Mouse (Mus musculus) heart, postnatal 0 days (tissue): Measurements from ENCODE around the gene Nim1k. TPM values are rescaled to one million over a fixed set of nuclear protein-coding genes. Genes with fewer than 3 reads are reported as not detected.

Experiments used
- ATAC-seq: fragments of 200-750 bp; cut with Nextera tagmentation; 2 replicates; pipeline ENCODE4 v1.8.0; 2017; ENCODE audit warnings: low read depth, moderate number of reproducible peaks, moderate library complexity; ENCODE audit not compliant: insufficient read depth
- DNase-seq: peaks from one replicate; pipeline ENCODE4 v3.0.0-alpha.2; 2016; ENCODE audit warnings: low spot score
- H3K27ac ChIP-seq: fragments of 300-500 bp; sonication (generic); 2 replicates; pipeline ENCODE4 v1.5.1; 2014; ENCODE audit warnings: low read depth, mild to moderate bottlenecking
- H3K27me3 ChIP-seq: fragments of 300-500 bp; sonication (generic); 2 replicates; pipeline ENCODE4 v1.6.1; 2014; ENCODE audit warnings: low read length, mixed read lengths; ENCODE audit not compliant: control insufficient read depth, insufficient read depth
- H3K36me3 ChIP-seq: fragments of 300-500 bp; sonication (generic); replicated peaks from 2 replicates; pipeline ENCODE4 v1.6.1; 2014; ENCODE audit warnings: low read length, mixed read lengths; ENCODE audit not compliant: control insufficient read depth, insufficient read depth
- H3K4me1 ChIP-seq: fragments of 300-500 bp; sonication (generic); 2 replicates; pipeline ENCODE4 v1.6.1; 2014; ENCODE audit warnings: antibody characterized with exemption; ENCODE audit not compliant: control insufficient read depth, insufficient read depth
- H3K4me2 ChIP-seq: fragments of 300-500 bp; sonication (generic); 2 replicates; pipeline ENCODE4 v1.6.1; 2014; ENCODE audit warnings: low read depth, mild to moderate bottlenecking, low read length, moderate library complexity
- H3K4me3 ChIP-seq: fragments of 300-500 bp; sonication (generic); 2 replicates; pipeline ENCODE4 v1.5.1; 2014; ENCODE audit warnings: low read depth, low read length
- H3K9ac ChIP-seq: fragments of 300-500 bp; sonication (generic); replicated peaks from 2 replicates; pipeline ENCODE4 v1.6.1; 2014; ENCODE audit warnings: low read depth, low read length, mixed read lengths
- H3K9me3 ChIP-seq: fragments of 300-500 bp; sonication (generic); replicated peaks from 2 replicates; pipeline ENCODE4 v1.6.1; 2016; ENCODE audit warnings: low read length; ENCODE audit not compliant: control insufficient read depth
- CTCF ChIP-seq: IDR thresholded peaks from 2 replicates; pipeline ENCODE4 v1.5.1; 2016; ENCODE audit warnings: antibody characterized with exemption, control low read depth, low read depth
- EP300 ChIP-seq: IDR thresholded peaks from 2 replicates; pipeline ENCODE4 v1.6.1; 2016; ENCODE audit warnings: antibody characterized with exemption, low read depth
- WGBS: fragments of 180-500 bp; shearing (Covaris S2); extraction: QIAGEN DNeasy Blood & Tissue Kit; methylation state at CpG from one replicate; pipeline ENCODE4 v1.1.7; 2014; 5-methylcytosine and 5-hydroxymethylcytosine counted together
- polyA plus RNA-seq: library from polyadenylated mRNA; unstranded; fragments of >200 nt; fragmentation: Nextera tagmentation; extraction: Ambion mirVana; gene quantifications from 2 replicates; pipeline ENCODE4 v1.2.1, GENCODE M21; 2015
- total RNA-seq: library from RNA; depleted of rRNA; stranded (reverse); fragments of >200 nt; gene quantifications from 2 replicates; pipeline ENCODE4 v1.2.3, GENCODE M21; 2014; ENCODE audit warnings: low replicate concordance

Gene Nim1k
- total and polyA plus RNA-seq, 2 experiments from 2014 or later: 0.67 to 1.5 TPM

DNA sequence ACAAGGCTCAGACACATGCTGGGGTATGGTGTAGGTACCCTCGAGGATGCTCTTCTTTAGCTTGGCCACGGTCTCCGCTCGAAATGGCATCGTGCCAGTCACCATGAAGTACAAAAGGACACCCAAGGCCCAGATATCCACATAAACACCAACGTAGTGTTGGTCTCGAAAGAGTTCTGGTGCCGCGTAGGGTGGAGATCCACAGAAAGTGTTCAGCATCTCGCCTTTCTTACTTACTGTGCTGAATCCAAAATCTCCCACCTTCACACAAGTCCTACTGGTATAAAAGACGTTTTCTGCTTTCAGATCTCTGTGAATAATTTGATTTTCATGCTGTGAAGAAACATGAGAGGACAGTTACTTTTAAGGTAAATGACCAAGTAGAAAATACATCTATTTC, 43.2 kb downstream of the Nim1k start:
- H3K36me3 ChIP-seq: peaks cover 8% of the 10 kb centered on the region; the same call in 1 of the 2 replicates
- WGBS: 85% methylated on average over 11 of the region's 11 CpGs
- no peak for DNase-seq
- no peak overlapping the region for H3K27ac ChIP-seq
- H3K4me3 ChIP-seq: no peak overlapping the region
- H3K4me2 ChIP-seq: no peak overlapping the region
- no peak for ATAC-seq
- H3K4me1 ChIP-seq: peaks cover 6% of the 10 kb centered on the region
- TF ChIP-seq EP300 (no peak), CTCF (no peak)
- no peak overlapping the region for H3K9ac ChIP-seq
- no peaks in the 10 kb centered on the region for H3K9me3 ChIP-seq
- no peaks in the 10 kb centered on the region for H3K27me3 ChIP-seq

DNA sequence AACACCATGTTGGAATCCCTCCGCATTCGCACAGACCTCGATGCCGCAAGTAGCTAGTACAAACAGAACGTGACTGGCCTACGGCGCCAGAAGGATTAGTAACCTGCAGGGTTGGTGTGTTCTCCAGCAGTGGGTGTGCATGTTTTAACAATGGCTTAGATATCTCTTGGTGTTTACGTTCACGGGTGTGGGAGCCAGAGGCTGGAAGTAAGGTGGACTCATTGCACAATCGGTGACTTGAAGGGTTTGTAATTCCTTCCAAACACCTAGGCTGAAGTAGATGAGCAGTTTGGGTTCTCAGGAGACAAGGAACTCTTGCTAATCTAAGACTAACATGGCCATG, 45.4 kb downstream of the Nim1k start:
- ATAC-seq (no peak), DNase-seq (no peak)
- H3K9me3 ChIP-seq: no peaks in the 10 kb centered on the region
- no peak overlapping the region for H3K4me3 ChIP-seq
- no peak overlapping the region for H3K4me2 ChIP-seq
- peaks cover 23% of the 10 kb centered on the region for H3K36me3 ChIP-seq
- no peak for TF ChIP-seq CTCF
- TF ChIP-seq EP300: no peak
- H3K27me3 ChIP-seq: no peaks in the 10 kb centered on the region
- no peak overlapping the region for H3K27ac ChIP-seq
- peaks cover 6% of the 10 kb centered on the region for H3K4me1 ChIP-seq
- WGBS: 93% methylated on average over 10 of the region's 10 CpGs
- H3K9ac ChIP-seq: no peak overlapping the region

DNA sequence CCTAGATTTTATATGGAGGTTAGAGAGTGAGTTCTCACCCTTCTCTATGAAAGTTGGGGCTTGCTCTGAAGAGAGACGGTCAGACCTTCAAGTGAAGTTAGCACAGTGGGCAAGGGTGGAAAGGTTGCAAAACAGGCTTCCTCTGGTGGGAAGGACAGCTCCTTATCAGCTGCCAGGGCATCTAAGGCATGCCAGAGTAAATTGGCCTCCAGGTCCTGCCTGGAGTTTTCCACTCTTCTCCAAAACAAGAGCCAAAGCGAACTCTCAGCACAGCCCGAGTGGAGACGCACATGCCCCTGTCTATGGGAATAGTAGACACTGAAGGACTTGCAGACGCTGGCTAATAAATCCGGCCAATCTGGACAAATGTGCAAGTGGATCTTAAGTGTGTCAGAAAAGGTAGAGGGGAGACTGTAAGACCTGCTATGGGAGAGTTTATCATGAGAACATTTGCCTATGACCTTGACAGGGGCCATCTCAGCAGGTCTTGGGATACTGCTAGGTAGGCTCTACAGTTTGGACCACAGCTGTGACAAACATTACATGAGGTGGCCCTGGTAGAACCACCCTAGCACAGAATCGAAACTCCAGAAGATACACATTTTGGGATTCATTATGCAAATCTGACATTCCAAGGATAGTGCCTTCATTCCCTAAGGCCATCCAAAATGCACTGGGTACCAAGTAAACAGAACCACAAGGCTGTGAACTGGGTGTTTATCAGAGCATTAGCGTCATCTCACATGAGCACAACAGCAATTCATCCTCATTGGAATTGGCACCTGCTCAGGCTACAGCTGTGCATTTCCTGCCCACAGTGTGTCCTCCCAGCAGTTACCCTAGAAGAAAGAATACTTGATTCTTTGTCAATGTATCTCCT, 46.1 kb downstream of the Nim1k start:
- DNase-seq: no peak
- ATAC-seq: no peak; the same call in 1 of the 2 replicates

DNA sequence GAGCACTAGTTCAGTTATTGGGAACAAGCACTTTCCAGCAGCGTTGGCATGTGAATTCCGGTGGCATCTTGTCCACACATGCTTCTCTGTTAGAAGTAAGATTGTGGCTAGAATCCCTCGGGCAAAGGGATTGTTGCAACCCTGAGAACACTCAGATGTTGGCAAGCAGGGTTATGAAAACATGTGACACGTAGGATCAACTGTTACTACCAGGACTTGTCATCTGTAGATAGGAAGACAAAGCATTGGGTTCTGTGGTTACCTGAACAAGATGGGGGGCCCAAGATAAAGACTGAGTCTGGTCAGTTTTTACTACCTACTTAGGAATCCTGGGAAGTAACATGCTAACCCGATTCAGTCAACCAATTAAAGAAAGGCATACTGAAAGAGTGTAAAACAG, 46.7 kb downstream of the Nim1k start:
- Histone ChIP-seq H3K9ac (no peak overlapping the region), H3K9me3 (no peaks in the 10 kb centered on the region), H3K27me3 (no peaks in the 10 kb centered on the region), H3K4me2 (no peak overlapping the region), H3K4me3 (no peak overlapping the region), H3K4me1 (peaks cover 6% of the 10 kb centered on the region), H3K36me3 (peaks cover 36% of the 10 kb centered on the region), H3K27ac (no peak overlapping the region)
- TF ChIP-seq CTCF: no peak
- no peak for TF ChIP-seq EP300
- no peak for DNase-seq
- ATAC-seq: no peak
- WGBS: 60% methylated on average over 5 of the region's 5 CpGs

More for the DNA sequence above, 46.1 kb downstream of the Nim1k start:
- Histone ChIP-seq H3K36me3 (peaks cover 29% of the 10 kb centered on the region), H3K27me3 (no peaks in the 10 kb centered on the region), H3K4me1 (peaks cover 6% of the 10 kb centered on the region), H3K27ac (no peak overlapping the region), H3K9me3 (no peaks in the 10 kb centered on the region), H3K4me3 (no peak overlapping the region), H3K4me2 (no peak overlapping the region), H3K9ac (no peak overlapping the region)
- 66% methylated on average over 8 of the region's 8 CpGs for WGBS
- no peak for TF ChIP-seq EP300
- no peak for TF ChIP-seq CTCF

DNA sequence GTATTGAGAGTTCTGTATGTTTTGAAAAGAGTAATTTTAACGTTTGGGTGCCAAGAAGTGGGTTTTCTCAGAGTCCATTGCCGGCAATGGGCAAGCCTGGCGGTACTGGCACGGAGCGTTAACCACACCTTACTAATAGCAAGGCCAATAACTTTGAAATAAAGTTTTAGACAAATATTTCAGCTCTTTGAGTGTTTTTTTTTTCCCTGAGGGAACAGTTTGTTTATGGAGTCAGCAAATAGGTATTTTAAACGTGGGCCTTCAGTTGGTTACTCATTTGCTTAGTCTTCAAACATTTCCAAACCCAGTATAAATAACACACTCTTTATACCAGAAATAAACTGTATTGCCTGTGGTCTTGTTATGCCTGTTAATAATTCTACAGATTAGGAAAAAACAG, 47.8 kb downstream of the Nim1k start:
- H3K36me3 ChIP-seq: peaks cover 46% of the 10 kb centered on the region
- no peaks in the 10 kb centered on the region for H3K9me3 ChIP-seq
- no peak for TF ChIP-seq EP300
- no peak for TF ChIP-seq CTCF
- H3K4me1 ChIP-seq: peaks cover 6% of the 10 kb centered on the region
- no peak overlapping the region for H3K27ac ChIP-seq
- no peak overlapping the region for H3K4me2 ChIP-seq
- H3K4me3 ChIP-seq: no peak overlapping the region
- no peak for DNase-seq
- WGBS: 91% methylated on average over 6 of the region's 6 CpGs
- H3K9ac ChIP-seq: no peak overlapping the region
- H3K27me3 ChIP-seq: no peaks in the 10 kb centered on the region
- no peak for ATAC-seq
